ENCODE assay signal across 8 mouse cellular contexts in genomic region chr13:22042568-22043502, GRCm38 (mm10). TPM values are rescaled to one million over a fixed set of nuclear protein-coding genes. Genes with fewer than 3 reads are reported as not detected.
DNase-seq lines count a peak whose midpoint lies in the region; ATAC-seq and TF ChIP-seq lines count a peak whose summit lies in the region.
"Not testable (repeated sequence)": the region's sequence is repeated elsewhere in the genome, so short reads cannot be mapped to it uniquely, and the experiment has no call there.

TSS of gene Hist1h2ag (minus strand) at chr13:22042944.
TSS of gene Hist1h2bj (plus strand) at chr13:22043214.

- H3K4me3 ChIP-seq in bone marrow, adult 2 months (replicated peaks; ENCODE audit: control insufficient read depth, low read depth, low read length): peak within 1 kb of the TSS; percentile 61
- peak within 1 kb of the TSS; percentile 42 for H3K4me3 ChIP-seq in embryonic facial prominence, embryonic 14.5 days (ENCODE audit: low read depth, low read length)
- H3K4me3 ChIP-seq in limb, embryonic 11.5 days (ENCODE audit: low read depth, low read length): peak within 1 kb of the TSS; percentile 26
- peak within 1 kb of the TSS; percentile 43 for H3K4me3 ChIP-seq in midbrain, embryonic 13.5 days (replicated peaks)
- H3K4me3 ChIP-seq in small intestine, adult 2 months (ENCODE audit: low read depth, low read length): peak within 1 kb of the TSS; percentile 59

- H3K9ac ChIP-seq in embryonic facial prominence, embryonic 14.5 days (ENCODE audit: low read depth, low read length): peak within 1 kb of the TSS; percentile 66
- H3K9ac ChIP-seq in limb, embryonic 11.5 days (ENCODE audit: low read length): peak within 1 kb of the TSS; percentile 74
- peak within 1 kb of the TSS; percentile 62 for H3K9ac ChIP-seq in midbrain, embryonic 13.5 days (replicated peaks)

- WGBS in bone marrow, adult 2 months: under 1% methylated on average over 48 of the region's 80 CpGs
- WGBS in embryonic facial prominence, embryonic 14.5 days: 0% methylated on average over 32 of the region's 80 CpGs
- 0% methylated on average over 40 of the region's 80 CpGs for WGBS in limb, embryonic 11.5 days
- 0% methylated on average over 38 of the region's 80 CpGs for WGBS in midbrain, embryonic 13.5 days
- WGBS in small intestine, adult 2 months: under 1% methylated on average over 53 of the region's 80 CpGs

- H3K4me2 ChIP-seq in embryonic facial prominence, embryonic 14.5 days (ENCODE audit: low read depth, low read length): peak within 1 kb of the TSS; percentile 61
- peak within 1 kb of the TSS; percentile 64 for H3K4me2 ChIP-seq in limb, embryonic 11.5 days (ENCODE audit: low read depth, severe bottlenecking)
- H3K4me2 ChIP-seq in midbrain, embryonic 13.5 days (replicated peaks): peak within 1 kb of the TSS; percentile 84

- TF ChIP-seq CTCF in bone marrow, adult 2 months (IDR thresholded peaks at IDR 0.05; ENCODE audit: control insufficient read depth, insufficient read depth, low read length); small intestine, adult 2 months (IDR thresholded peaks at IDR 0.05; ENCODE audit: extremely low read depth, insufficient read length, insufficient replicate concordance, low read depth, low read length): not testable (repeated sequence)

- H3K4me1 ChIP-seq in bone marrow, adult 2 months (ENCODE audit: control insufficient read depth, insufficient read depth, low read length); limb, embryonic 11.5 days (ENCODE audit: control insufficient read depth, insufficient read depth, low read length); small intestine, adult 2 months (ENCODE audit: control insufficient read depth, insufficient read depth, insufficient read length, low read length): not testable (repeated sequence)
- H3K4me1 ChIP-seq in embryonic facial prominence, embryonic 14.5 days (ENCODE audit: control insufficient read depth, insufficient read depth, low read length): peaks cover 23% of the 10 kb centered on the region
- peaks cover 27% of the 10 kb centered on the region for H3K4me1 ChIP-seq in midbrain, embryonic 13.5 days (replicated peaks)

- peak; percentile 100 for DNase-seq in 416B (ENCODE audit: low read depth)
- DNase-seq in embryonic facial prominence, embryonic 14.5 days (ENCODE audit: low spot score): peak; percentile 99
- peak; percentile 93 to 95 for DNase-seq in heart, adult 18-20 months
- DNase-seq in kidney, adult 18-20 months: peak; percentile 86
- peak; percentile 89 for DNase-seq in limb, embryonic 11.5 days (ENCODE audit: low spot score)

- H3K27ac ChIP-seq in bone marrow, adult 2 months (ENCODE audit: control insufficient read depth, insufficient read depth, low read depth, low read length, poor library complexity): peak within 1 kb of the TSS; percentile 99
- H3K27ac ChIP-seq in embryonic facial prominence, embryonic 14.5 days (replicated peaks; ENCODE audit: low read depth, low read length): peak within 1 kb of the TSS; percentile 92
- peak within 1 kb of the TSS; percentile 88 for H3K27ac ChIP-seq in limb, embryonic 11.5 days (replicated peaks; ENCODE audit: low read depth, low read length)
- H3K27ac ChIP-seq in midbrain, embryonic 13.5 days: peak within 1 kb of the TSS; percentile 84
- peak within 1 kb of the TSS; percentile 76 for H3K27ac ChIP-seq in small intestine, adult 2 months (ENCODE audit: insufficient read depth, low read depth, low read length)

- peak; percentile 98 for TF ChIP-seq POLR2A in bone marrow, adult 2 months (IDR thresholded peaks at IDR 0.05; ENCODE audit: borderline replicate concordance, control insufficient read depth, low read depth, low read length)
- not testable (repeated sequence) for TF ChIP-seq POLR2A in small intestine, adult 2 months (IDR thresholded peaks at IDR 0.05; ENCODE audit: low read depth, low read length)

- not testable (repeated sequence) for H3K9me3 ChIP-seq in embryonic facial prominence, embryonic 14.5 days (ENCODE audit: control insufficient read depth, low read length); limb, embryonic 11.5 days (ENCODE audit: control insufficient read depth, low read length); midbrain, embryonic 13.5 days

- ATAC-seq in embryonic facial prominence, embryonic 14.5 days (ENCODE audit: low read depth): peak; percentile 89
- ATAC-seq in limb, embryonic 11.5 days (ENCODE audit: insufficient number of reproducible peaks, low FRiP score, low TSS enrichment, low read depth): peak; percentile 91
- peak; percentile 96 for ATAC-seq in midbrain, embryonic 13.5 days

- H3K27me3 ChIP-seq in embryonic facial prominence, embryonic 14.5 days (replicated peaks; ENCODE audit: control insufficient read depth, insufficient read depth, low read length); limb, embryonic 11.5 days (ENCODE audit: control insufficient read depth, insufficient read depth, low read length); midbrain, embryonic 13.5 days; small intestine, adult 2 months (ENCODE audit: control insufficient read depth, insufficient read depth, low read length): not testable (repeated sequence)

- not testable (repeated sequence) for H3K36me3 ChIP-seq in embryonic facial prominence, embryonic 14.5 days (ENCODE audit: control insufficient read depth, insufficient read depth, low read length); limb, embryonic 11.5 days (ENCODE audit: control insufficient read depth, insufficient read depth, low read length); midbrain, embryonic 13.5 days; small intestine, adult 2 months (ENCODE audit: control insufficient read depth, insufficient read depth, low read length)

RNA-seq across cellular contexts. Expression of gene Hist1h2ag, which starts in this region (rescaled TPM):
- polyA plus RNA-seq in bone marrow, adult 2 months (2011; ENCODE audit: insufficient read depth, insufficient read length, low replicate concordance, missing spikeins): 11.7 and 42.0 TPM in 2 replicates
- 24.9 and 28.8 TPM in 2 replicates for polyA plus RNA-seq in embryonic facial prominence, embryonic 14.5 days (2014; fragmentation: Nextera tagmentation; extraction: Ambion mirVana)
- 10 to 100 TPM in 1 of 2 experiments, 1 to 10 TPM in 1; 7.7 to 10.8 TPM for total RNA-seq in heart, adult 18-20 months (2021)
- polyA plus RNA-seq in limb, embryonic 11.5 days (2014; fragmentation: Nextera tagmentation; extraction: Ambion mirVana): 75.3 and 79.2 TPM in 2 replicates
- polyA plus RNA-seq in midbrain, embryonic 13.5 days (2015; fragmentation: Nextera tagmentation; extraction: Ambion mirVana): 17.7 and 21.2 TPM in 2 replicates
- polyA plus RNA-seq in small intestine, adult 2 months (2012; rRNA removed): 22.6 and 24.8 TPM in 2 replicates

RNA-seq across cellular contexts. Expression of gene Hist1h2bj, which starts in this region (rescaled TPM):
- polyA plus RNA-seq in bone marrow, adult 2 months (2011; ENCODE audit: insufficient read depth, insufficient read length, low replicate concordance, missing spikeins): 40.5 and 87.9 TPM in 2 replicates
- 3.4 and 7.4 TPM in 2 replicates for polyA plus RNA-seq in embryonic facial prominence, embryonic 14.5 days (2014; fragmentation: Nextera tagmentation; extraction: Ambion mirVana)
- 1 to 10 TPM; 2.8 to 6.2 TPM for total RNA-seq in heart, adult 18-20 months (2021)
- 18.9 and 19.9 TPM in 2 replicates for polyA plus RNA-seq in limb, embryonic 11.5 days (2014; fragmentation: Nextera tagmentation; extraction: Ambion mirVana)
- polyA plus RNA-seq in midbrain, embryonic 13.5 days (2015; fragmentation: Nextera tagmentation; extraction: Ambion mirVana): 7.6 and 8.3 TPM in 2 replicates
- 16.9 and 21.2 TPM in 2 replicates for polyA plus RNA-seq in small intestine, adult 2 months (2012; rRNA removed)

Comparison
In these comparisons a context has a peak if more than half of its experiments do, and no peak if none do; other contexts are left out.
1. Peak in every context shown above with its lines: DNase-seq, ATAC-seq, H3K4me3 ChIP-seq and H3K27ac ChIP-seq.